Mouse (Mus musculus) mouse embryonic stem cell (cell line): ENCODE results near the gene Prune1.

Experiments
- in situ Hi-C, 2 experiments: fragments of 300-500 bp; cut with MboI; formaldehyde crosslinking; loops; 1 replicate in 1 of 2; 3 replicates in 1 of 2; pipeline ENCODE4 v1.14.3; 2019 to 2020; ENCODE audit warnings: low sequenced_read_pairs in 2 of 2, low pct_unique_long_range_greater_than_20kb in 1 of 2, mixed read lengths in 1 of 2; ENCODE audit not compliant: unreplicated experiment in 1 of 2

Prune1 gene

DNA sequence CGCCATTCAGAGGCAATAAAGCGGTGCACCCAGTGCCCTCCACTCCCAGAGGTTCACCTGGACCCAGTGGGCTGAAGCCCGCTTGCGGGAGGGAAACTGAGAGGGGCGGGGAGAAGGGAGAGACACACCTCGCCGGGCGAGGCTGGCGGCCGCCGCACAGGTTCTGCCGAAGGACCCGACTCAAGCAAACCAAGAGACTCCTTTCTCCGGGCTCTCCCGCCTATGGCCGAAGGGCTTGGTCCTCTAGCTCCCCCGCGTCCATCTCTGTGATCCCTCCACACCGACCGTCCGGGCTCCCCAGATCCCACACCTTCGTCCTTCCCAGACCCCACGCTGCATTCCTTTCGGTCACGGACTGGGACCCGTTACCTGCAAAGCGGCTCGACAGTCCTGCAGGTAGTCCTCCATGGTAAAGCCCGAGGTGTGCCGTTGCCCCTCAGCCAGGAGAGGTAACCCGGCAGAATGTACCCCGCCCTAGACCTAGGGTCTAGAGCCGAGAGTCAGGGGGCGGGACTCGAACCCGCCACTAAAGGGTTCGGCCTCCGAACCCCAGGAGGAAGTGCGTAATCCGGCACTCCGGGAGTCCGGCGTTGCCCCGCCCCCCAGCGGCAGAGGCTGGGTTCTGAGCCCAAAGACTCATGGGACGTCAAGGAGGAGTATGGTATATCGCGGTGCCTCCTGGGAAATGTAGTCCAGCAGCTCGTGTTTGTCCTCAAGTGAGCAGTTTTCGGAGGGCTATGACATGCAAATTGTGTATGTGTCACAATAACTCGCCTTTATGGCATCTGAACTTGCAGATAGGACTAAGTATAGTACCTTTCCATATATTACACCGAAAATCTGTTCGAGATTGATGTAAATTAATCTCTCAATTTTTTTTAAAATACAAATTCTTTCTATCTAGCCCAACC, at the start of gene Prune1, which contains the start of gene Mindy1:
Gene Prune1 (minus strand): TSS at position 861 of the 911 bp plus-strand sequence.
Gene Mindy1 (plus strand): TSS at position 130 of the 911 bp plus-strand sequence.
- in situ Hi-C loops: no loop called here

DNA sequence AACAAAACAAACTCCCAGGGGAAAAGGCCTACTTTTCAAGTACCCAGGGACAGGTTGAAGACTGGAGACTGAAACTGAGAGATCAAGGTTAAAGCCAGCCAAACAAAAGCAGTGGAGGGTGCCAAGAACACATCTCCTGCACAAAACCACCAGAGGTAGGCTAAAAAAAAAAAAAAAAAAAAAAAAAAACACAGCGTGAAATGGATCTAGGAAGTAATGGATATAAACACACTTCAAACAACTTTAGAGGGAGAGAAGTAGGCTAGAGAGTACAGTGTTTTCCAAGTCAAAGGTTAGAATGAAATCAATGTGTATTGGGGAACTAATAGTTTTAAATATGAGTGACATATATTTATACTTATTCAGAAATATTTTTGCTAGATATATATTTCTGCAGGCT, 49.7 kb upstream of the Prune1 start:
- in situ Hi-C loops: loop anchor here in 1 of 2 experiments (25.0 kb wide), 1 partner anchor 506 kb away; no protein-coding TSS in a partner anchor

DNA sequence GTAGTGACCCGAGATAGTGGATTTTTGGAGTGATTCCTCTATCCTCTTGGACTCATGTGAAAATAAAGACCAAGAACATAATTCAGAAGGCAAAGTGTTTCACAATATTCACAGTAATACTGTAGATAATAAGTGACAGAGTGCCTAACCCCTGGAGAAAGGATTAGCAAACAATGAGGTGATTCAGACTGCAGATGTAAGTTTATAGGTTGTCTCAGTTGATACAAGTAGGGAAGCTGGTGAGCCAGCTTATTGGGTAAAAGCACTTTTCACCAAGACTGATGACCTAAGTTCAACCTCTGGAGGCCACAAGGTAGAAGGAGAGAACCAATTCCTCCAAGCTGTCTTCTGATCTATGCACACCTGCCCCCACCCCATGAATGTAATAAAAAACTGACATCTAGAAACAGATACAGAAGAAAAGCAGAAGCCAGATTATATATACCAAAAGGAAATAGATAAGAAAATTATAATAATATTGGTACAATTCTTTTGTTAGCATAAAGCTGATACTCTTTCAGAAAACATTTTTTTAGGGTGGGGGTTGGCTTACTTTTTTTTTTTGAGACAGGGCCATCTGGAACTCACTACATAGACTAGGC, 47.0 kb upstream of the Prune1 start:
- in situ Hi-C loops: loop anchor here in 1 of 2 experiments (25.0 kb wide), 1 partner anchor 508 kb away; no protein-coding TSS in a partner anchor

DNA sequence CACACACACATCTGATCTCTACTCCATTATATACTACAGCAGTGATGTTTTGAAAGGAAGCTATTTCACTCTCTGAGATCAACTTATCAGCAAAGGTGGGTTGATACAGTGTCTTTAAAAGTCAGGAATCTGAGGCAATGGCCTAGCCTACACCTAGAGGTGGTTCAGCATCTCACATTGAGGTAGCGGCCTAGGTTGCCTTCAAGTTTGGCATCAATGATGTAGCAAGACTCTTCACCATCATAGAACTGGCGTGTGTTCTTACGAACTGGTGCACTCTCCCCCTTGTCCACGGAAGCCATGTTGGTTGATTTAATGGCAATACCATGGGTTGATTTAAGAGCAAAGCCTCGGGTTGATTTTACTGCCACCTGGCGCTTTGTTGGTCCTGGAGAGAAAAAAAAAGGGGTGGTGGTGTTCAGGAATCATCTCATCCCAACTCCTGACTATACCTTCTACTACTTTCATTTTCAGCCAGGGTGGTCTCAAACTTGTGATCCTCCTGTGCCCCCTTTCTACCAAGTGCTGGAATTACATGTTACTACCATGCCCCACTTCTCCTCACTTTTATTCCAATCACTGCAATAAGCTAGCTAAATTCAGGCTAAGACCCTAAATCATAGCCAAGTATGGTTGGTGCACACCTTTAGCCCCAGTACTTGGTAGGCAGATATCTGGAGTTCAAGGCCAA, 42.7 kb upstream of the Prune1 start:
- in situ Hi-C loops: loop anchor here in 1 of 2 experiments (25.0 kb wide), 1 partner anchor 513 kb away; no protein-coding TSS in a partner anchor

DNA sequence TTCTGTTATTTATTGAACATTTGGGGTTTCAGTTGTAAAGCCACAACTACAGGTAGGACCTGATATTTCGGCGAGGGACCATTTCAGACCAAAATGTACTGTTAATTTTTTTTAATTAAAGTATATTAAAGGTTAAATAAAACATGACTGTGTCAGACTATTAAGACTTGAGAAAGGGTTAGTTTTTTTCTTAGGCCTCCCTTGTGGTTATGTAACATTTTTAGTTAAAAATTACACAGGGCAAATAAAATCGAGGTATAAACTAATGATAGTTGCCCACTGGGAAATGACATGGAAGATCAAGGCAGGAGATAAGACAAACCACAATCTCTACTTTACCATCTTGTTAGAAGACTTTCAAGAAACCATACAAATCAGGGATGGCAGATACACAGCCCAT, 41.6 kb upstream of the Prune1 start:
- in situ Hi-C loops: no loop called here

DNA sequence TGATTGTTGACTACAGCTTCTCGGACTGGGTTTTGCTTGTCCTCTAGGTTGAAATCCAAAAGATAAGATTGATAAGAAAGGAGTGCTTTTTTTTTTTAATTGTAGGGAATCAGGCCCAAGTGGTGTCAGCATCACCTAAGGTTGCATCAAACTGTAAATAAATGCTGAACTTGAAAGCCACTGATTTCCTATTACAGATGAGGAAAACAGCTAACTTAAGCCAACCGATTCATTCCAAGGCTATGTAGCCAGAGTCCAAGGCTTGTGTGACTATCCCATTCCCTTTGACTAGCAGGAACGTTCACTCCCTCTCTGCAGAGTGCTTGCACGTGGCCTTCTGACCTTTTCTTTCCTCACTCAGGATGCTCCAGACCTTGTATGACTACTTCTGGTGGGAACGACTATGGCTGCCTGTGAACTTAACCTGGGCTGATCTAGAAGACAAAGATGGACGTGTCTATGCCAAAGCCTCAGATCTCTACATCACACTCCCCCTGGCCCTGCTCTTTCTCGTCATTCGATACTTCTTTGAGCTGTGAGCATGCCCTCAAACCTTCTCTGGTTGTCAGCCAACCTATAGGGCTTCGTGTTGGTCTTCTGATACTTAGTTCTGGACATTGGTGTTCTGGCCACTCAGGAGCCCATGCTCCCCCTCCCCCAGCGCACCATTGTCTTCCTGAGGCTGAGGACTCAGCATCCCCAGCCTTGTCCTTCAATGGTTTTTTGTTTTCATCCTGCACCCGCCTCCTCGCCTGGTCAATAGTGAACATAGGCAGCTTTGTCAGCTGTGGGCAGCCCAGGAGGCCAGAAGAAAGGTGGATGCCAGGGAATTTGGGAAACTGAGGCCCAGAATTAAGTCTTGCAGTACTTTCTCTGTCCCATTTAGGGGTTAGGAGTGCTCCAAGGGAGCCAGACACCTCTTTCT, 38.1 kb upstream of the Prune1 start:
- in situ Hi-C loops: no loop called here

DNA sequence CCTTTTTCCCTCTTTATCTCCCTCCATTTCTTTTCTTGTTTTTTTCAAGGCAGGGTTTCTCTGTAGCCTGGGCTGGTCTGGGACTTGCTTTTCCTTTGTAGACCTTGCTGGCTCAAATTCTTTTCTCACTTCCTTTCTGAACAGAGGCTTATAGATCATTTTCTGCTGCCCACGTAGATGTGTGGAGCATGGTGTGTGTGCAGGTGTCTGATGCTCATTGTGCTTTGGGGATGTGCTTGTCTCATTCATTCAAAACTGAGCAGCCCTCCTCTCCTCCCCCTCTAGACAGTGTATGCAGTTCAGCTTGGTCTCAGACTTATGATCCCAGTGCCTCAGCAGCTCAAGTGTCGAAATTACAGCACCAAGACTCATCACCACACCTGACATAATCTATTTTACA, 37.2 kb upstream of the Prune1 start:
- in situ Hi-C loops: no loop called here

DNA sequence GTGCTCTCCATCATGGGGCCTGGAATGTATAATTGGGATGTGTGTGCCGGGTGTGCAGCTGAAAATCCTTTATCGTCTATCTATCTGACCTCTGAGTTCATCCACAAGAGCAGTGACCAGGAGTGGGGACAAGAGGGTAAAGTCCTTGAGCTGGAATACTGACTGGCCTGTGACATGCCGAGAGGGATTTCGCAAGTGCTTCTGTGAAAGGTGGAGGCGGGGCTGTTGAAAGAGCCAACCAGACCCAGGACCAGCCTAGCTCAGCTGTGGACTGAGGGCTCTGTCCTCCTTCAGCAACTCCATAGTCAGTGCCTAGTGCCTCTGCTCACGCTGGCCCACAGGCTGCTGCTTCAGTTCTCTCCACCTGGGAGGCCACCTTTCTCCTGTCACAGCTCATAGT, 36.7 kb upstream of the Prune1 start:
- in situ Hi-C loops: no loop called here

DNA sequence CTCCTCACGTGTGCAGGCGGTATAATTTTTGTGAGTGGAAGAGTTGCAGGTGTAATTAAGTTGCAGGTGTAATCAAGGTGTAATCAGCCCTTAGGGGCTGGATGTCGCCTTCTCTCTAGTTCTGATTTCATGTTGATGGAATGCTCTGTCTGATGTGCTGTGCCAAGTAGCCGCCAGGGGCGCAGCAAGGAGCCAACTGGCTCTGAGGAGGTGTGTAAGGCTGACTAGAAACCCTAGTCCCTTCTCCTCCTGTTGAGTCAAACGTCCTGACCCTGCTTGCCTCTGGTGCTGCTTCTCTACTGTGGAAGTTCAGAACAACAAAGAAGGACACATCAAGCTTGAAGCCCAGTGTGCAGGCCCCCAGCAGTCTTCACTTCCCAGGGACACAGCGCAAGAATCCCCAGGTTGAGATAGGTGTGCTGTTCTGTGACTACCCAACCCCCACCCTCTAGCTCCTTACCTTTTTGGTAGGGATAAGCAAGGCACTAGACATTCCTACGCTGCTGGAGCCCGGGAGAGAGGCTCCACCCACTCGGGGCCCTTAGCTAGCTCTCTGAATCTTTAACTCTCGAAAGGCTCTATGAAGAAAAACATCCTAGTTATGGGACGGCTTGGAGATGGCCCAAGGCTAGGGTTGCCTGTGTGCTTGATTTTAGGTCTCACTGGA, 35.7 kb upstream of the Prune1 start:
- in situ Hi-C loops: no loop called here

DNA sequence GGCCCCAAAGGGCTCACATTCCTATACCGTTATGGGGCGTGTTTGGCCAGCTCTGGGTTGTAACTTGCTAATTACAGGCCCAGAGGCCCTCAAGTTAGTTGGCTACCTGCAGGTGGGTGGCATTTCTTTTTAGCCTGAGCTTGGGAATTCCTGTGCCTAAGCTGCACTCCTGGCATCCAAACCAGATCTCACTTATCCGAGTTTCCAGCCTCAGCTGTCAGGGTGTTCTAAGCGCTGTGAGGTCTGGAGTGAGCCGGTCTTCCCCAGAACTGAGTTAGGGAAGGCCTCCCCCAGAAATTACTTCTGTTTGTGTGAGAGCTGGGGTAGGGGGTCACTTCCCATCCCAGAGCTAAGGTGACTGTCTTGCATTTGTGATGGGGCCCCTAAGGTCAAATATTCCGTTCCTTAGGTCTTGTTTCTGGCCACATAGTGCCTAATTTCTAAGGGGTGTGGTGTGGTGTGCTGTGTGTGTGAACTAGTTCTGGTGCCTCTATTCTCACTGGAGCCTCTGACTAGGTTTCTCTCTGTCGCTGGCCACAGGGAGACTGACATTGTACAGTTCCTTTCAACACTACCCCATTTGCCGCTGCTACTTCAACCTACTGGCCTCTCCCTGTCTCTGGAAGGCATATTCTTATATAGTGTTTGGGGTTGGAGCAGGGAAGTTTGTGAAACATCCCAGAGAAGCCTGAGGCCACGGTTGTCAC, 34.1 kb upstream of the Prune1 start:
- in situ Hi-C loops: no loop called here

DNA sequence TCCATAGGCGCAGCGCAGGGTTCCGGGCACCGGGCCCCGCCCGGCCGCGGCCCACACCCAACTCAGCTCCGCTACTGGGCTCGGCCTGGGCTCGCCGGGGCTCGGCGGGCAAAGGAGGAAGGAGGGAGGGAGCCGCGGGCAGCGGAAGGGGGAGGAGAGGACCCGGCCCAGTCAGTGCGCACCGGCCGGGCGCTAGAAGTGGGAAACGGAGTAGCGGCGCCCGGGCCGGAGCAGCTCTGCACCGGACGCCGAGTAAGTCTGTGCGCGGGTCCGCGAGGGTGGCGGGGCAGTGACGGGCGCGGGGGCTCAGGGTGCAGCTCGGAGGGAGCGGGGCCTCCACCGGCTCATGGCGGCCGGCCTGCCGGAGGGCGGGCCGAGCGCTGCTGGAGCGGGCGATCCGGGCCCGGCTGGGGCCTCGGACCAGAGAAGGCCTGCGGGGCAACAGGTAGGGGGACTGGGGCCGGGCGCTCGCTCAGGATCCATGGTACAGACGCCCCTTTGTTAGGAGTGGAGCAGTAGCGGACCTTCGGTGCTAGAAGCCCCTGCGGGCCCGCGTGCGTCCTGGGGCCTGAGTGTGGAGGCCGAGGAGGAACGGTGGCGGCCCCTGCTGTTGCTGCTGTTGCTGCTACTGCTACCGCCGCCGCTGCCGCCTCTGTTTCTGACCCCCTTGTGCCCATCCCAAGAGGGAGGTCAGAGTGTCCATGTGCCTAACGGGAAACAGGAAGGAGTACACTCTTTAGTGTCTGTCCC, 33.4 kb upstream of the Prune1 start:
- in situ Hi-C loops: no loop called here

DNA sequence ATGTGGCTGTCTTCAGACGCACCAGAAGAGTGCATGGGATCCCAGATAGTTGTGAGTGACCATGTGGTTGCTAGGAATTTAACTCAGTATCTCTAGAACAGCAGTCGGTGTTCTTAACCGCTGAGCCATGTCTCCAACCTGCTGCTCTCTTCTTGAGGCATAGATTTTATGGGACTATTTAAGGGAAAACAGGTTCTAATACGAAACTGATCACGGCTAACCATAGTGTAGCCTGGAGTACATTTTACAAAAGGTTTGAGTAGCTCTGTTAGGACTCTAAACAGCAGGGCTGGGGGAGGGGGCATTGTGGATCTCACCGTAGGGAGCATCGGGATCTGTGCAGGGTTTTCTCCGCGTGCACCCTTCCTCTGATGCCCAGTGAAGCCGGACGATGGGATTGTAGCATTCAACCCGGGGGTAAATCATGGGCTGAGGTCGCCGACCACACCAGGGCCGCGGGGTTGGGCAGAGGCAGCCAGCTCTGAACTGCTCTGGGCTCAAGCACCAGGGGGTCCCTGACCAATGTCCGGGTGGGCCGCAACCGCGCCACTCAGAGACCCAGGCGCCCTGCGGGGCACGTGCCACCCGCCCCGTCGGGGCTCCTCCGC, 32.7 kb upstream of the Prune1 start, which contains the start of gene Cers2:
Gene Cers2 (plus strand): TSS at position 306 of the 608 bp plus-strand sequence.
- in situ Hi-C loops: no loop called here

DNA sequence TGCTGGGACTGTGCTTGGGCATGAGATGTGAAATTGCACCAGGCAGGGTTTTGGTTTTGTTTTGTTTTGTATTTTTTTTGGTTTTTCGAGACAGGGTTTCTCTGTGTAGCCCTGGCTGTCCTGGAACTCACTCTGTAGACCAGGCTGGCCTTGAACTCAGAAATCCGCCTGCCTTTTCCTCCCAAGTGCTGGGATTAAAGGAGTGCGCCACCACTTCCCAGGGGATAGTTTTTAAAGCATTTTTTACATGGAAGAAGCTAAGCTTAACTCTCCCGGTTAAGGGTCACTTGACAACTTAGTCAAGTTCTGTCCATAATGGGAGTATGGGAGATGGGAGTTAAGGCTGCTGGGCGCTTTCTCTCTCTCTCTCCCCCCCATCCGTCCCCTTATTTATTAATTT, 32.2 kb upstream of the Prune1 start:
- in situ Hi-C loops: no loop called here

DNA sequence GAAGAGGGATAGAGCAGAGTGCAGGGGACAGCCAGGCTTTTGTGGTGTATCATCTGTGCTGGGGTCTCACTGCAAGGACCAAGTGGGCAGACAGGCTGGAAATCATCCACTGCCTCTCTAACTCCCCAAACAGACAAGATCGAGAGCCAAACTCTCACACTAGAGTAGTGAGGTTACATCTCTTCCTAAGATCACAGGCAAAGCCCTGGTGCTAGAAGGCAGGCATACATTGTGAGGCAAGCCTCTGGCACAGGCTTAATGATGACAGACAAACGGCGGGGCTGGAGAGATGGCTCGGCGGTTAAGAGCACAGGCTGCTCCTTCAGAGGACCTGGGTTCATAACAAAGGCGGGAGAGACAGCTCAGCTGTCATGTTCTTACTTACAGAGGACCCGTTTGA, 31.6 kb upstream of the Prune1 start:
- in situ Hi-C loops: no loop called here

DNA sequence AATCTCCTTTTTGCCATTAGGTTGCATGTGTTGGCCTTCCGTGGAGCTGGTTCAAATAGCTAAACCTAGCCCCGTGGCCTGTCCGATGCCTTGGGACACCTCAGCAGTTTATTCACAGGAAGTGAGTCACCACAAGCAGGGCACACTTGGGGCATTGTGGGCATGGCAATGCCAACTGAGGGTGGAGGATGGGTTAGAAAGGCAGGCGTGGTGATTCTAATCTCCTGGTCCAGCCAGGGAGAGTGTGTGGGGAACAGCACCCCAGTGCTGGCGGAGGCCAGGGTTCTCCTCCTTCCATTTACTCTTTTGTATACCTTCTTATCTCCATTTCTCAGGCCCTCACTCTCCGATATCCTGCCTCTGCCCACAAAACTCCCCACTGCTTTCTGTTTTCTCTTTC, 30.7 kb upstream of the Prune1 start:
- in situ Hi-C loops: no loop called here
